Mouse (Mus musculus) intestine, embryonic 14.5 days (tissue): ENCODE data around the gene AA467197. TPM values are rescaled to one million over a fixed set of nuclear protein-coding genes. Genes with fewer than 3 reads are reported as not detected.
A peak's percentile ranks its signal among the peaks of the same experiment; 100 is the strongest.

ENCODE experiments used
- ATAC-seq: fragments of 200-750 bp; cut with Nextera tagmentation; replicated peaks from 2 replicates; pipeline ENCODE4 v1.8.0; 2017; ENCODE audit warnings: low read depth, moderate number of reproducible peaks, moderate TSS enrichment, moderate library complexity; ENCODE audit not compliant: low FRiP score, low TSS enrichment
- DNase-seq: peaks from one replicate; pipeline ENCODE4 v3.0.0-alpha.2; 2018; ENCODE audit warnings: low spot score
- H3K27ac ChIP-seq: fragments of 300-500 bp; sonication (generic); 2 replicates; pipeline ENCODE4 v1.5.1; 2014; ENCODE audit warnings: low read depth, mild to moderate bottlenecking, control low read depth
- H3K27me3 ChIP-seq: fragments of 300-500 bp; sonication (generic); replicated peaks from 2 replicates; pipeline ENCODE4 v1.6.1; 2014; ENCODE audit warnings: low read length, control low read depth; ENCODE audit not compliant: control insufficient read depth, insufficient read depth
- H3K36me3 ChIP-seq: fragments of 300-500 bp; sonication (generic); 2 replicates; pipeline ENCODE4 v1.6.1; 2014; ENCODE audit warnings: low read length, control low read depth; ENCODE audit not compliant: control insufficient read depth, insufficient read depth
- H3K4me1 ChIP-seq: fragments of 300-500 bp; sonication (generic); replicated peaks from 2 replicates; pipeline ENCODE4 v1.6.1; 2014; ENCODE audit warnings: low read length, control low read depth, mixed read lengths; ENCODE audit not compliant: control insufficient read depth, insufficient read depth
- H3K4me2 ChIP-seq: fragments of 300-500 bp; sonication (generic); 2 replicates; pipeline ENCODE4 v1.6.1; 2014; ENCODE audit warnings: low read length
- H3K4me3 ChIP-seq: fragments of 300-500 bp; sonication (generic); 2 replicates; pipeline ENCODE4 v1.5.1; 2014; ENCODE audit warnings: low read depth, low read length, control low read depth, mixed read lengths
- H3K9ac ChIP-seq: fragments of 300-500 bp; sonication (generic); 2 replicates; pipeline ENCODE4 v1.6.1; 2014; ENCODE audit warnings: mild to moderate bottlenecking, low read length
- H3K9me3 ChIP-seq: fragments of 300-500 bp; sonication (generic); 2 replicates; pipeline ENCODE4 v1.6.1; 2016; ENCODE audit warnings: low read length, control low read depth; ENCODE audit not compliant: control insufficient read depth
- WGBS: fragments of 180-500 bp; shearing (Covaris S2); extraction: QIAGEN DNeasy Blood & Tissue Kit; methylation state at CpG from one replicate; pipeline ENCODE4 v1.1.7; 2014; 5-methylcytosine and 5-hydroxymethylcytosine counted together
- microRNA counts: library from miRNA; unstranded; fragments of <30 nt; microRNA quantifications from one replicate; lab custom pipeline; 2016
- microRNA-seq: library from miRNA; unstranded; fragments of <30 nt; microRNA quantifications from one replicate; pipeline ENCODE4, GENCODE M21; 2016
- polyA plus RNA-seq: library from polyadenylated mRNA; unstranded; fragments of >200 nt; fragmentation: Nextera tagmentation; extraction: Ambion mirVana; gene quantifications from 2 replicates; pipeline ENCODE4 v1.2.1, GENCODE M21; 2014

AA467197 gene
- polyA plus RNA-seq, 1 experiment from 2014 or later = 5.2 TPM

DNA sequence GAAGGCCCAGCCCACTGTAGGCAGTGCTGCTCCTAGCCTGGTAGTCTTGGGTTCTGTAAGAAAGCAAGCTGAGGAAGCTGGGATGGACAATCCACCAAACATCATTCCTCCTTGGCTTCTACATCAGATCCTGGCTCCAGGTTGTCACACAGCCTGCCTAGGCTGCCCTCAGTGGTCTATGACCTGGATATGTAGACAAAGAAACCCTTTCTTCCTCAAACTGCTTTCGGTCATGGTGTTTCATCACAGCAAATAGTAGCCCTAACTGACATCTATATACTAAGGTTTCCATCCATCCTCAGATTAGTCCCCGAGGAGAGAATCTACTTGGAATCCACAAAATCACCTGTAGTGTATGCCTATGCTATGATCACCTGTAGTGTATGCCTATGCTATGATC is 38.3 kb downstream of the AA467197 start:
- WGBS = 93% methylated on average over 2 of the region's 2 CpGs
- Histone ChIP-seq H3K9ac (no peak overlapping the region), H3K4me2 (no peak overlapping the region), H3K4me3 (no peak overlapping the region), H3K36me3 (no peaks in the 10 kb centered on the region), H3K4me1 (no peaks in the 10 kb centered on the region), H3K27me3 (no peaks in the 10 kb centered on the region), H3K9me3 (no peaks in the 10 kb centered on the region), H3K27ac (no peak overlapping the region)
- ATAC-seq (no peak), DNase-seq (no peak)

DNA sequence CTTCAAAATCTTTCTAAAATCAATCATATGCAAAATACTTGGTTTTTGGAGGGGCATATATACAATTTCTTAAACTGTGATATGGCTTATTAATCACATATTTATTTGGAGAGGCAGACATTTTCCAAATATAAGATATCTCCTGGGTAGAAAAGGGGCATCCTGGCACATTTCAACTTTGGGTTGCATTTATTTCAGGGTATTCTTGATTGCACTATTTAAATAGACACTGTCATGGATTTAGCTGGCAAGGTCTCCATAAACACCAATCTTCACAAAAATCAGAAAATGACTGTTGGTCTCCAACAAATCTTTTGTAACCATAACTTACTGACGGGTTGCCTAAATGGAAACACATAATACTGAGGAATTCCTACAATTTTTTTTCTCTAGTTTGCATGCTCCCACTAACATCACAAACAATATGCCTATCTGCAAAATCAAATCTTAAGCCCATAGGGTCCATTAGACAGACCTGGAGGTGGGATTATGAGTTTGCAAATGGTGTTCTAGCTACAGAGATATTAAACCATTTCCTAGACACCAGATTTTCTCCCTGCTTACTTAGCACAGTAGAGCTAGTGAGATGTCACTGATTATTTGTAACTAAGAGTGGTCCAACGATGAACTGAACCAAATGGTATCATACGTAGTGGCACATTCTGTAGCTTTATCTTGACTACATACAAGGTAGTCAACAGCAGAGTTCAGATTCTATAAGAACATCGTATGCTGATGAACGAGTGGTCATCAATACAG is 44.8 kb downstream of the AA467197 start:
- Histone ChIP-seq H3K9ac (no peak overlapping the region), H3K4me2 (no peak overlapping the region), H3K36me3 (no peaks in the 10 kb centered on the region), H3K27me3 (no peaks in the 10 kb centered on the region), H3K4me3 (no peak overlapping the region), H3K27ac (no peak overlapping the region), H3K9me3 (peaks cover 10% of the 10 kb centered on the region), H3K4me1 (no peaks in the 10 kb centered on the region)
- DNase-seq (no peak), ATAC-seq (no peak)
- WGBS = 86% methylated on average over 5 of the region's 5 CpGs

DNA sequence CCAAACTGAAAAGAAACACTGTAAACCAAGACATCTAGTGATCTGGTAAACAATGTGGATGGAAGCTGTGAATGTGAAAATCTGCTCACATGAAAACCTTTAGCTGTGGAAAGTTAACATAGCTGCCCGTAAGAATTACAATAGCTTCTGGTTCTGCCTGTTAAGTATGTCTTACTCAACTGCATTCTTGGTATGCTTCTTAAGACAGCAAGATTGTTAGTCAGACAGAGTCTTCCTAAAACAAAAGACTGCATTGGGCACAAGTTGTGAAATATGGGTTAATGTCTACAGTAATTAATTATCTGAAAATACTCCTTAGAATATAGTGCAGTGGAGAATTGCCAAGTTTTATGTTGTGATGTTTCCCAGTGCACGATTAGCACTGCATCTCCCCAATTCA is 45.7 kb downstream of the AA467197 start:
- H3K36me3 ChIP-seq = no peaks in the 10 kb centered on the region
- H3K4me3 ChIP-seq = no peak overlapping the region
- H3K9me3 ChIP-seq = peaks cover 10% of the 10 kb centered on the region
- H3K27ac ChIP-seq = no peak overlapping the region
- no peaks in the 10 kb centered on the region for H3K27me3 ChIP-seq
- WGBS = 83% methylated on average over 2 of the region's 2 CpGs
- H3K9ac ChIP-seq = no peak overlapping the region
- no peak overlapping the region for H3K4me2 ChIP-seq
- DNase-seq (no peak), ATAC-seq (no peak)
- no peaks in the 10 kb centered on the region for H3K4me1 ChIP-seq

DNA sequence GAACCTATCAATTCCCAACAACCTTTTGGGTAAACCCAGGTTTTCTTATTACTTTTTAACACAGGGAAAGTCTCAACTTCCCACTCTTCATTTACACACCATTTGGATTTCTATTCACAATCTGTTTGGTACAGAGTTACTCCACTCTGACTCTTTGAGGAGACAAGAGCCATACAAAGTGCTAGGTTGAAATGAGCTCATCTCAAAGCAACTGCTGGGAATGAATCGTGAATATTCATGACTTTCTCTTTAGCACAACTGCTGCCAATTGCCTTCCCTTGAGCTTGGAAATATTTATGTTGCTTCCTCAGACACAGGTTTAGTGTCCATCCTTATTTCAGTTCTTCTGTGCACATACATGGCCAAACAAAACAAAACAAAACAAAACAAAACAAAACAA is 46.9 kb downstream of the AA467197 start:
- no peaks in the 10 kb centered on the region for H3K27me3 ChIP-seq
- no peak overlapping the region for H3K4me2 ChIP-seq
- no peak overlapping the region for H3K9ac ChIP-seq
- H3K9me3 ChIP-seq = peaks cover 10% of the 10 kb centered on the region
- no peak overlapping the region for H3K27ac ChIP-seq
- no peaks in the 10 kb centered on the region for H3K4me1 ChIP-seq
- H3K36me3 ChIP-seq = no peaks in the 10 kb centered on the region
- ATAC-seq (no peak), DNase-seq (no peak)
- H3K4me3 ChIP-seq = no peak overlapping the region
- 85% methylated on average over 1 of the region's 1 CpGs for WGBS

DNA sequence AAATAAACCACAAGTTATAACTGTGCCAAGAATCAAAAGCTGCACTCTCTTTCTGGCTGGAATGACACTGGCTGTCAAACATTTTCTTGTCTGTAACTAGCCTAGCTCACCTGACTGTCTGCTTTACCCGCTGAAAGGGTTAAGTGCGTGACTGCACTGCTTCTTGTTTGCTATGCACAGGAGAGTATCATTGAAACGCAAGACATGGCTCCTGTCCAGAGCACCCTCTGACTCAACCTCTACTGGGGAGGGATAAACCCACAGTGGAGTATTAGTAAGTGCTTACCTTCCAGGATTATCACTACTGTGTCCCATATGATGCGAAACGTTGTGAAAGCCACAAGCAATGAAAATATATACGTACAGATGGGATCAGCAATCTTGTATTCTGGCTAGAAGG is 49.9 kb downstream of the AA467197 start:
- 84% methylated on average over 6 of the region's 6 CpGs for WGBS
- Histone ChIP-seq H3K9ac (no peak overlapping the region), H3K4me2 (no peak overlapping the region), H3K27ac (no peak overlapping the region), H3K9me3 (peaks cover 6% of the 10 kb centered on the region), H3K4me1 (no peaks in the 10 kb centered on the region), H3K4me3 (no peak overlapping the region), H3K36me3 (no peaks in the 10 kb centered on the region), H3K27me3 (no peaks in the 10 kb centered on the region)
- ATAC-seq = no peak
- DNase-seq = no peak

MicroRNAs within 50 kb of the gene (microRNA counts, 519-probe panel; counts per million panel counts)
- not detected for microRNA mmu-miR-147 (lab: Ali Mortazavi, UCI)

Small RNA genes within 50 kb of the gene (microRNA-seq; reads per million reads assigned to microRNA genes)
- 9.8 reads per million, percentile 39 among the genes with 10 or more reads in this experiment for gene Mir147

Other genes with a start within 250 kb of the AA467197 start
- gene Slc28a2, start 210.5 kb upstream of the AA467197 start, polyA plus RNA-seq = 38.0 and 38.2 TPM in 2 replicates
- gene Gm14085, start 152.0 kb upstream of the AA467197 start, polyA plus RNA-seq = 0.08 and 0.32 TPM in 2 replicates
- gene Gatm, start 25.7 kb upstream of the AA467197 start, polyA plus RNA-seq = 12.4 and 13.2 TPM in 2 replicates
- gene Slc30a4, start 65.7 kb downstream of the AA467197 start, polyA plus RNA-seq = 13.7 and 14.6 TPM in 2 replicates
- 49.6 and 53.9 TPM in 2 replicates for gene Bloc1s6, start 101.5 kb downstream of the AA467197 start, polyA plus RNA-seq
- 13.9 and 17.7 TPM in 2 replicates for gene Sqor, start 128.3 kb downstream of the AA467197 start, polyA plus RNA-seq